Mouse (Mus musculus): ENCODE measurements around the gene Gm10837. TPM values are rescaled to one million over a fixed set of nuclear protein-coding genes. Genes with fewer than 3 reads are reported as not detected.
"Not testable (repeated sequence)": the region's sequence is repeated elsewhere in the genome, so short reads cannot be mapped to it uniquely, and the experiment has no call there.

The Gm10837 gene
- polyA plus RNA-seq, 1 experiment from 2014 or later, result 0.57 TPM

GRCm38 (mm10) chr14:122459332-122459731 is 31.1 kb upstream of the Gm10837 start:
- Histone ChIP-seq H3K27me3 (replicated peaks) (peaks cover 42% of the 10 kb centered on the region), H3K4me1 (peaks cover 28% of the 10 kb centered on the region)
- not testable (repeated sequence) for H3K9me3 ChIP-seq; H3K36me3 ChIP-seq; H3K4me2 ChIP-seq (replicated peaks); H3K4me3 ChIP-seq; ATAC-seq (ENCODE audit: low FRiP score, low read depth); H3K27ac ChIP-seq; H3K9ac ChIP-seq
- WGBS, result 80% methylated on average over 12 of the region's 12 CpGs

- 93% methylated on average over 1 of the region's 1 CpGs for WGBS
- H3K4me2 ChIP-seq (replicated peaks), result peak overlapping the region; percentile 28
- H3K4me3 ChIP-seq, result no peak overlapping the region
- H3K27me3 ChIP-seq (replicated peaks), result peaks cover 44% of the 10 kb centered on the region
- H3K36me3 ChIP-seq, result no peaks in the 10 kb centered on the region
- H3K9ac ChIP-seq, result no peak overlapping the region; the same call in 1 of the 2 replicates
- no peak for ATAC-seq (ENCODE audit: low FRiP score, low read depth)
- no peak overlapping the region for H3K27ac ChIP-seq
- H3K4me1 ChIP-seq, result peaks cover 30% of the 10 kb centered on the region
- no peaks in the 10 kb centered on the region for H3K9me3 ChIP-seq
Observed at GRCm38 (mm10) chr14:122459776-122460175, 30.6 kb upstream of the Gm10837 start.

- no peak overlapping the region for H3K27ac ChIP-seq
- peaks cover 31% of the 10 kb centered on the region for H3K4me1 ChIP-seq
- no peak for ATAC-seq (ENCODE audit: low FRiP score, low read depth)
- H3K27me3 ChIP-seq (replicated peaks), result peaks cover 44% of the 10 kb centered on the region
- no peaks in the 10 kb centered on the region for H3K9me3 ChIP-seq
- H3K36me3 ChIP-seq, result no peaks in the 10 kb centered on the region
- no peak overlapping the region for H3K4me3 ChIP-seq
- no peak overlapping the region for H3K9ac ChIP-seq
- WGBS, result 33% methylated on average over 5 of the region's 5 CpGs
- peak overlapping the region; percentile 28 for H3K4me2 ChIP-seq (replicated peaks)
Observed at GRCm38 (mm10) chr14:122460226-122460625, 30.2 kb upstream of the Gm10837 start.

DNA sequence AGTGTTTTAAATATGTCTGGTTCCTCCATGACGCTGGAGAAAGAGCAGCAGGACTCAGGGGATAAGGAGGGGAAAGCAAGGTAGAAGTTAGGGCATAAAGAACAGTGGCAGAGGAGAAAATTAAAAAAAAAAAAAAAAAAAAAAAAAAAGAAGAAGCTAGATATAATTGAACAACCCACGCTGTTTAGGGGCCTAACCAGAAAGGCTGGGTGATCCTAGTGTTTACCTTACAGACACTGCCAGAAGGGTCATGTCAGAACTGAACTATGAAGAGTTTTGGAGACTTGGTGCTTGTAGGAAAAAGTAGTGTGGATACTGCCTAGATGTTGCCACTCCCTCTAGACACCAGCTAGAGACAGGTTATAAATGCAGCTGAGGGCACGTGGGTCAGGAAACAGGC is 28.9 kb upstream of the Gm10837 start:
- peak overlapping the region; percentile 58 for H3K4me3 ChIP-seq
- WGBS, result 13% methylated on average over 3 of the region's 3 CpGs
- H3K9ac ChIP-seq, result peak overlapping the region; percentile 69
- H3K27me3 ChIP-seq (replicated peaks), result peaks cover 53% of the 10 kb centered on the region
- H3K4me2 ChIP-seq (replicated peaks), result peak overlapping the region; percentile 81
- H3K4me1 ChIP-seq, result peaks cover 36% of the 10 kb centered on the region
- no peak overlapping the region for H3K27ac ChIP-seq
- no peaks in the 10 kb centered on the region for H3K9me3 ChIP-seq
- no peak for ATAC-seq (ENCODE audit: low FRiP score, low read depth)
- no peaks in the 10 kb centered on the region for H3K36me3 ChIP-seq

- 8% methylated on average over 9 of the region's 9 CpGs for WGBS
- H3K9me3 ChIP-seq, result no peaks in the 10 kb centered on the region
- peak overlapping the region; percentile 69 for H3K9ac ChIP-seq
- peak overlapping the region; percentile 58 for H3K4me3 ChIP-seq
- H3K4me2 ChIP-seq (replicated peaks), result peak overlapping the region; percentile 81
- H3K36me3 ChIP-seq, result no peaks in the 10 kb centered on the region
- H3K4me1 ChIP-seq, result peaks cover 36% of the 10 kb centered on the region
- peaks cover 57% of the 10 kb centered on the region for H3K27me3 ChIP-seq (replicated peaks)
- no peak for ATAC-seq (ENCODE audit: low FRiP score, low read depth)
- no peak overlapping the region for H3K27ac ChIP-seq
Observed at GRCm38 (mm10) chr14:122461966-122462365, 28.4 kb upstream of the Gm10837 start.

DNA sequence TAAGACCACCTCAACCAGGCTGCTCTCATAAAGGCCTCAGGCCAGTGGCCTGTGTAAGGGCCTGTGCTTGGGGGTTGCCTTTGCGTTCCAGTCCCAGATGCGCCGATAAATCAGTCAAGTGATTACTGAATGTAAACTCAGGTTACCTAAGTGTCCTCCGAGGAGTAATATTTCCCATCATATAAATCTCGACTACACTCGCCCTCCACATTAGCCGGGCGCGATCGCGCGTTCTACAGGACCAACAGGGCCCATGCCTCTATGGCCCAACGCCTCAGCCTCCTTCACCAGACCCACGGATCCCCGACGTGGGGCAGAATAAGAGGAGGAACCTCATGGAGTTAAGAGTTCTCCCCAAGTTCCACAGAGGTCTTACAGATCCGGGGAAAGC is 27.7 kb upstream of the Gm10837 start:
- H3K9ac ChIP-seq, result peak overlapping the region; percentile 69
- no peak overlapping the region for H3K27ac ChIP-seq
- H3K27me3 ChIP-seq (replicated peaks), result peaks cover 63% of the 10 kb centered on the region
- peak overlapping the region; percentile 81 for H3K4me2 ChIP-seq (replicated peaks)
- no peaks in the 10 kb centered on the region for H3K9me3 ChIP-seq
- no peaks in the 10 kb centered on the region for H3K36me3 ChIP-seq
- no peak for ATAC-seq (ENCODE audit: low FRiP score, low read depth)
- peak overlapping the region; percentile 58 for H3K4me3 ChIP-seq
- H3K4me1 ChIP-seq, result peaks cover 36% of the 10 kb centered on the region
- WGBS, result 3% methylated on average over 17 of the region's 17 CpGs

GRCm38 (mm10) chr14:122463080-122463691 is 27.2 kb upstream of the Gm10837 start:
- Histone ChIP-seq H3K9ac (peak overlapping the region; percentile 69), H3K27ac (0 out of 2 replicates have a peak overlapping the region, but pooled peaks have one; percentile 37), H3K27me3 (replicated peaks) (peaks cover 68% of the 10 kb centered on the region), H3K4me2 (replicated peaks) (peak overlapping the region; percentile 81), H3K9me3 (no peaks in the 10 kb centered on the region), H3K36me3 (no peaks in the 10 kb centered on the region), H3K4me3 (peak overlapping the region; percentile 58), H3K4me1 (peaks cover 36% of the 10 kb centered on the region)
- WGBS, result under 1% methylated on average over 40 of the region's 40 CpGs
- no peak for ATAC-seq (ENCODE audit: low FRiP score, low read depth)

- H3K9ac ChIP-seq, result peak overlapping the region; percentile 69
- not testable (repeated sequence) for H3K27ac ChIP-seq, H3K36me3 ChIP-seq, H3K9me3 ChIP-seq
- WGBS, result under 1% methylated on average over 58 of the region's 58 CpGs
- H3K4me2 ChIP-seq (replicated peaks), result peak overlapping the region; percentile 81
- H3K27me3 ChIP-seq (replicated peaks), result peaks cover 74% of the 10 kb centered on the region
- peak overlapping the region; percentile 58 for H3K4me3 ChIP-seq
- peaks cover 41% of the 10 kb centered on the region for H3K4me1 ChIP-seq
- peak; percentile 8; the same call in 1 of the 2 replicates for ATAC-seq (ENCODE audit: low FRiP score, low read depth)
Observed at GRCm38 (mm10) chr14:122463734-122464341, 26.5 kb upstream of the Gm10837 start.

GRCm38 (mm10) chr14:122464351-122464762 is 26.0 kb upstream of the Gm10837 start:
- Histone ChIP-seq H3K36me3 (no peaks in the 10 kb centered on the region), H3K27ac (peak overlapping the region; percentile 57), H3K9ac (peak overlapping the region; percentile 69), H3K9me3 (no peaks in the 10 kb centered on the region), H3K27me3 (replicated peaks) (peaks cover 78% of the 10 kb centered on the region), H3K4me3 (peak overlapping the region; percentile 58), H3K4me2 (replicated peaks) (peak overlapping the region; percentile 81), H3K4me1 (peaks cover 43% of the 10 kb centered on the region)
- ATAC-seq (ENCODE audit: low FRiP score, low read depth), result peak; percentile 6; the same call in 1 of the 2 replicates
- WGBS, result under 1% methylated on average over 55 of the region's 62 CpGs

- Histone ChIP-seq H3K27me3 (replicated peaks) (peaks cover 80% of the 10 kb centered on the region), H3K4me3 (peak within 1 kb of the TSS; percentile 58), H3K27ac (peak within 1 kb of the TSS; percentile 59), H3K9ac (peak within 1 kb of the TSS; percentile 69), H3K4me1 (peaks cover 43% of the 10 kb centered on the region), H3K9me3 (no peaks in the 10 kb centered on the region), H3K4me2 (replicated peaks) (peak within 1 kb of the TSS; percentile 81), H3K36me3 (no peaks in the 10 kb centered on the region)
- ATAC-seq (ENCODE audit: low FRiP score, low read depth), result peak; percentile 83
- WGBS, result under 1% methylated on average over 62 of the region's 62 CpGs
Observed at GRCm38 (mm10) chr14:122464763-122465741, 25.3 kb upstream of the Gm10837 start, which contains the start of gene Zic5. Zic5 (minus strand) TSS chr14:122465677.

DNA sequence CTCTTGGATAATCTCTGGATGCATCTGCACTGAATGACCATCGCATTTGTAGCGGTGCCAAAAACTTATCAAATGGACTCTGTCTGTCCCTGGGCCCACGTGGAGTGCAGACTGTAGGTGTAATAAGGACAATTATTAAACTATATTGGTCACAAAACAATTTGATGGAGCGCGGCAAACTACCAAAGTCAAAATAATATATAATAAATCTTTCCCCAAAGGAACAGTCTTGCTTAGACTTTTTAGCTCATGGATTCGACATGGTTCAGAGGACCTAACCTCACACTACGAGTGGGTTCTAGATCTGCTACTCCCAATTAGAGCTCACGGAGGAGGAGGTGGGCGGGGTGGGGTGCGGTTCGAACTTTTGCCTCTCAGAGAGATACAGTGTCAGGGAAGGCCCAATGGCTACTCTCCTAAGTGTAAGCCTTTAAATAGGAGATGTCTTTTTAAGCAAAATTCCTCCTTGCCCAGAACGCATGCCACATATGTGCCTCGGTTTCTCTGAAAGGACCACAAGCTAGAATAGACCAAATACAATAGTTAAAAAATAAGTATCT is 24.4 kb upstream of the Gm10837 start:
- Histone ChIP-seq H3K27ac (no peak overlapping the region), H3K27me3 (replicated peaks) (peaks cover 84% of the 10 kb centered on the region), H3K4me2 (replicated peaks) (peak overlapping the region; percentile 81), H3K4me3 (peak overlapping the region; percentile 58; the same call in 1 of the 2 replicates), H3K9ac (no peak overlapping the region), H3K36me3 (no peaks in the 10 kb centered on the region), H3K4me1 (peaks cover 43% of the 10 kb centered on the region), H3K9me3 (no peaks in the 10 kb centered on the region)
- 17% methylated on average over 13 of the region's 13 CpGs for WGBS
- no peak for ATAC-seq (ENCODE audit: low FRiP score, low read depth)
